Mouse (Mus musculus): ENCODE data around the gene Cul7. TPM values are rescaled to one million over a fixed set of nuclear protein-coding genes. Genes with fewer than 3 reads are reported as not detected.

The Cul7 gene
- polyA plus RNA-seq, 1 experiment from 2014 or later, result 31.7 TPM

DNA sequence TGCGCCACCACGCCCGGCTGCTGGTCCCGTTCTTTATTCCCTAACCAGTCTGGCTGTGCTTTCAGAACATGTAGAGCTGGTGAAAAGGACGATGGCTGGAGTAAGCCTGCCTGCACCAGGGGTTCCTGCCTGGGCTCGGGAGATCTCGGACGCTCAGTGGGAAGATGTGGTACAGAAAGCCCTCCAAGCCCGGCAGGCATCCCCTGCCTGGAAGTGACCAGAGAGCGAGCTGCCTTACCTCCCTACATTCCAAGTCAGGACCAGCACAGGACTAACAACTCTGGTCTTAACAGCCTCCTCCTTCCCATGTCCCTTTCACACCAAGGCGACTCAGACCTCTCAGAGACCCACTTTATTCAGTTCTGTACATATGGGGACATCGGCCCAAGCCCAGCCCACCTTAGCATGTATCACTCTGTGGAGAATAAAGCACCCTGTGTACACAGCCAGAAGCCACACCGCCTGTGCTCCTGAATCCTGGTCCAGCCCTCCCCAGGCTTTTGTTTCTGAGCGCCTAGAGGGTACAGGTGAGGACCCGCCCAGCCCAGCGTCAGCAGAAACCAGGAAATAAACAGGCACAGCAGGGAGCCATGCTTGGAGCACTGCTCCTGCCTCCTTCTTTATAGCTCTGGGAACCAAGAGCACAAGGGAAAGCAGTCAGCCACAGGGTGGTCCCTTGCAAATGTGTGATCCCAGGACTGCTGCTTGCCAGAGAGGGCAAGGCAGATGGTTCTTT, 32.7 kb downstream of the Cul7 start:
- H3K27ac ChIP-seq (ENCODE audit: low read depth, low read length), result no peak overlapping the region
- DNase-seq (ENCODE audit: low spot score), result no peak
- ATAC-seq (ENCODE audit: insufficient read depth, low FRiP score, low TSS enrichment), result no peak
- H3K36me3 ChIP-seq (ENCODE audit: control insufficient read depth, insufficient read depth, low read length), result peaks cover 31% of the 10 kb centered on the region
- 83% methylated on average over 16 of the region's 16 CpGs for WGBS
- no peaks in the 10 kb centered on the region for H3K9me3 ChIP-seq (ENCODE audit: control insufficient read depth, low read length)
- no peak overlapping the region for H3K9ac ChIP-seq (ENCODE audit: low read length)
- peaks cover 8% of the 10 kb centered on the region for H3K4me1 ChIP-seq (ENCODE audit: control insufficient read depth, insufficient read depth, low read length)
- H3K4me2 ChIP-seq (ENCODE audit: low read depth), result no peak overlapping the region
- no peaks in the 10 kb centered on the region for H3K27me3 ChIP-seq (ENCODE audit: control insufficient read depth, insufficient read depth, low read length)
- H3K4me3 ChIP-seq (ENCODE audit: low read depth, low read length), result no peak overlapping the region

DNA sequence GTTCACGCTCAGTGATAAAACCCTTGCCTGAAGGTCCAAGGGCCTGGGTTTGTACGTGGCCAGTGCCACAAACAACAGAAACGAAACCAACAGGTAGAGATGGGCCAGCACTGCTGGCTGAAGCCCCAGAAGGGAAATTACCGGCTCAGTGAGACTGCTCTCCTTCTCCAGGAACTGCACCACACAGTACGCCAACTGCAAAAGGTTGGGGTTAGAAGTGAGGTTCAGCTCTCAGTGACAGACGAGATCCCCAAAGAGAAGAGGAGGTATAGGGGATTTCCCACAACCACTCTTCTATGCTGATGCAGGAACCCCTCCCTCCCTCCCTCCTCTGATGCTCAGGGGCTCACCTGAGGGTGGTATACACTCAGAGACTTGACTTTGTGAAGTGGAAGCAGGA, 35.8 kb downstream of the Cul7 start:
- H3K4me3 ChIP-seq (ENCODE audit: low read depth, low read length), result no peak overlapping the region
- H3K9ac ChIP-seq (ENCODE audit: low read length), result no peak overlapping the region
- H3K36me3 ChIP-seq (ENCODE audit: control insufficient read depth, insufficient read depth, low read length), result peaks cover 33% of the 10 kb centered on the region
- H3K27me3 ChIP-seq (ENCODE audit: control insufficient read depth, insufficient read depth, low read length), result no peaks in the 10 kb centered on the region
- H3K4me1 ChIP-seq (ENCODE audit: control insufficient read depth, insufficient read depth, low read length), result peaks cover 8% of the 10 kb centered on the region
- no peak overlapping the region for H3K4me2 ChIP-seq (ENCODE audit: low read depth)
- H3K27ac ChIP-seq (ENCODE audit: low read depth, low read length), result no peak overlapping the region
- ATAC-seq (ENCODE audit: insufficient read depth, low FRiP score, low TSS enrichment) (no peak), DNase-seq (ENCODE audit: low spot score) (no peak)
- no peaks in the 10 kb centered on the region for H3K9me3 ChIP-seq (ENCODE audit: control insufficient read depth, low read length)
- 95% methylated on average over 6 of the region's 6 CpGs for WGBS

GRCm38 (mm10) chr17:46690665-46691064, 40.5 kb downstream of the Cul7 start:
- DNase-seq (ENCODE audit: low spot score) (no peak), ATAC-seq (ENCODE audit: insufficient read depth, low FRiP score, low TSS enrichment) (no peak)
- H3K4me3 ChIP-seq (ENCODE audit: low read depth, low read length), result no peak overlapping the region
- no peaks in the 10 kb centered on the region for H3K27me3 ChIP-seq (ENCODE audit: control insufficient read depth, insufficient read depth, low read length)
- H3K4me2 ChIP-seq (ENCODE audit: low read depth), result no peak overlapping the region
- H3K27ac ChIP-seq (ENCODE audit: low read depth, low read length), result no peak overlapping the region
- 94% methylated on average over 12 of the region's 12 CpGs for WGBS
- no peak overlapping the region for H3K9ac ChIP-seq (ENCODE audit: low read length)
- peaks cover 20% of the 10 kb centered on the region for H3K36me3 ChIP-seq (ENCODE audit: control insufficient read depth, insufficient read depth, low read length)
- no peaks in the 10 kb centered on the region for H3K9me3 ChIP-seq (ENCODE audit: control insufficient read depth, low read length)
- no peaks in the 10 kb centered on the region for H3K4me1 ChIP-seq (ENCODE audit: control insufficient read depth, insufficient read depth, low read length)

DNA sequence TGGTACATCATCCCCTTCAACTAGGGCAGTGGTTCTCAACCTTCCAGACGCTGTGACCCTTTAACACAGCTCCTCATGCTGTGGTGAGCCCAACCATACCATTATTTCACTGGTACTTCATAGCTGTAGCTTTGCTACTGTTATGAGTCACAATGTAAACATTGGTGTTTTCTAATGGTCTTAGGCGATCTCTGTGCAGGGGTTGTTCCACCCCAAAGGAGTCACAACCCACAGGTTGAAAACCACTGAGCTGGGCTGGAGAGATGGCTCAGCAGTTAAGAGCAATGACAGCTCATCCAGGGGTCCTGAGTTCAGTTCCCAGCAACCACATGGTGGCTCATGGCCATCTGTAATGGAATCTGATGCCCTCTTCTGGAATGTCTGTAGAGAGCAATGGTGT, 41.3 kb downstream of the Cul7 start:
- no peak overlapping the region for H3K4me3 ChIP-seq (ENCODE audit: low read depth, low read length)
- WGBS, result 91% methylated on average over 2 of the region's 2 CpGs
- no peak overlapping the region for H3K9ac ChIP-seq (ENCODE audit: low read length)
- no peaks in the 10 kb centered on the region for H3K9me3 ChIP-seq (ENCODE audit: control insufficient read depth, low read length)
- no peaks in the 10 kb centered on the region for H3K4me1 ChIP-seq (ENCODE audit: control insufficient read depth, insufficient read depth, low read length)
- H3K27me3 ChIP-seq (ENCODE audit: control insufficient read depth, insufficient read depth, low read length), result no peaks in the 10 kb centered on the region
- peaks cover 13% of the 10 kb centered on the region for H3K36me3 ChIP-seq (ENCODE audit: control insufficient read depth, insufficient read depth, low read length)
- no peak overlapping the region for H3K27ac ChIP-seq (ENCODE audit: low read depth, low read length)
- no peak for ATAC-seq (ENCODE audit: insufficient read depth, low FRiP score, low TSS enrichment)
- no peak overlapping the region for H3K4me2 ChIP-seq (ENCODE audit: low read depth)
- DNase-seq (ENCODE audit: low spot score), result no peak

DNA sequence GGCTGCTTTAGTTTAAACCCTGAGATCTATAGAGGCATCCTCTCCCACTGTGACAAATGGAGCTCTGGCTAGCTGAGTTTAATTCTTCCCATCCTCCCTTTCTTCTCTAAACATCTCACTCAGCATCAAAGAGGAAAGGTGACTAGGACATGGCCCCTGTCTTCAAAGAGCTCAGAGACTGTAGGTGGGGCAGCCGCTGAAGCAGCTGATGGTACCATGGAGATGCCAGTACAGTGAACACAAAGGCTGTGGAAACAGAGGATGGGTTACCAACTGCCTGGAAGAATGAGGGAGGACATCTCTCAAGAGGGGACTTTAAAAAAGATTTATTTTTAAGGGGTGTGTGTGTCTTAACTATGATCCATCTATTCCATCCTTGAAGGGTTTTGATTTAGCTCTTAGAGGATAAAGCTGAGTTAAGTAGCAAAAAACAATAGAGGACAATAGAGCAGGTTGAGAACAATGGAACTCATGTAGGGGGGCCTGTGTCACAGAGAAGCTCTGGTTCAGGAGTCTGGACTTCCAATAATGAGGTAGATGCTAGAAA, 44.5 kb downstream of the Cul7 start:
- Histone ChIP-seq H3K27me3 (ENCODE audit: control insufficient read depth, insufficient read depth, low read length) (no peaks in the 10 kb centered on the region), H3K9me3 (ENCODE audit: control insufficient read depth, low read length) (no peaks in the 10 kb centered on the region), H3K27ac (ENCODE audit: low read depth, low read length) (no peak overlapping the region), H3K9ac (ENCODE audit: low read length) (no peak overlapping the region), H3K4me2 (ENCODE audit: low read depth) (no peak overlapping the region), H3K4me1 (ENCODE audit: control insufficient read depth, insufficient read depth, low read length) (no peaks in the 10 kb centered on the region), H3K4me3 (ENCODE audit: low read depth, low read length) (no peak overlapping the region), H3K36me3 (ENCODE audit: control insufficient read depth, insufficient read depth, low read length) (no peaks in the 10 kb centered on the region; the same call in 1 of the 2 replicates)
- ATAC-seq (ENCODE audit: insufficient read depth, low FRiP score, low TSS enrichment) (no peak), DNase-seq (ENCODE audit: low spot score) (no peak)
- WGBS, result 72% methylated on average over 1 of the region's 1 CpGs

DNA sequence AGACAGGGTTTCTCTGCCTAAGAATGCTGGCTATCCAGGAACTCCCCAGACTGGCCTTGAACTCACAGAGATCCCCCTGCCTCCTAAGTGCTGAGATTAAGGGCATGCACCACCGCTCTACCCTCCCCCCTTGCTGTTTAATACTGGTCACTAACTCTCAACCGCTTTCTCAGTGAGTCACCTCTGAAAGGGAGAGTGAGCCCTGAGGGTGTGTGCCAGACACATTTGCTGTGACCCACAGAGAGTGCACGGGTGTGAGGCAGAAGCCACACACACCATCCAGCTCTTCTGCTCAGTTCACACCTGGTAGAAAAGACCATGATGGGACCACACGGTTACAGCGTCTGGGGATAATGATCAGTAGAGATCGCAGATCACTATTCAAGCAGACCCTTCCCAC, 48.4 kb downstream of the Cul7 start:
- WGBS, result 85% methylated on average over 6 of the region's 6 CpGs
- peaks cover 10% of the 10 kb centered on the region for H3K4me1 ChIP-seq (ENCODE audit: control insufficient read depth, insufficient read depth, low read length)
- ATAC-seq (ENCODE audit: insufficient read depth, low FRiP score, low TSS enrichment), result no peak
- H3K9me3 ChIP-seq (ENCODE audit: control insufficient read depth, low read length), result no peaks in the 10 kb centered on the region
- no peak overlapping the region for H3K4me3 ChIP-seq (ENCODE audit: low read depth, low read length)
- H3K27me3 ChIP-seq (ENCODE audit: control insufficient read depth, insufficient read depth, low read length), result no peaks in the 10 kb centered on the region
- no peaks in the 10 kb centered on the region; the same call in 1 of the 2 replicates for H3K36me3 ChIP-seq (ENCODE audit: control insufficient read depth, insufficient read depth, low read length)
- H3K27ac ChIP-seq (ENCODE audit: low read depth, low read length), result no peak overlapping the region
- H3K9ac ChIP-seq (ENCODE audit: low read length), result no peak overlapping the region
- DNase-seq (ENCODE audit: low spot score), result no peak
- H3K4me2 ChIP-seq (ENCODE audit: low read depth), result no peak overlapping the region

DNA sequence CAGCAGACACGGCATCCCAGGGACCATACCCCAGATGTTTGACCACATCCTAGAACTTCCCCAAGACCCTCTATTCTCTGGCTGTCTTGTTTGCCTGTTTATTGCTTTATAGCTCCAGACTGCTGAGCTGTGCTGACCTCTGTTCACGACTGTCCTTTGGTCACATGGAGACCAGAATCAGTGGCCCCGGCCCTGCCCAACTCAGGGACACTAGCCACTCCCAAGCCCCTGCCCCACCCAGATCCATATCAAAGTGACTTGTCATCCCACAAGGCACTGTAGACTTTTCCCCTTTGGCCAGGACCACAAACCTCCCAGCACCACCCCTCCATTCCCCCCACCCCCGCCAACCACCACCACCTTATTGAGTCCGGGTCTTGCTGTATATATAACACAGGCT, 49.1 kb downstream of the Cul7 start:
- H3K4me2 ChIP-seq (ENCODE audit: low read depth), result no peak overlapping the region
- H3K27me3 ChIP-seq (ENCODE audit: control insufficient read depth, insufficient read depth, low read length), result no peaks in the 10 kb centered on the region
- DNase-seq (ENCODE audit: low spot score) (no peak), ATAC-seq (ENCODE audit: insufficient read depth, low FRiP score, low TSS enrichment) (no peak)
- H3K4me3 ChIP-seq (ENCODE audit: low read depth, low read length), result no peak overlapping the region
- no peaks in the 10 kb centered on the region for H3K9me3 ChIP-seq (ENCODE audit: control insufficient read depth, low read length)
- no peak overlapping the region for H3K27ac ChIP-seq (ENCODE audit: low read depth, low read length)
- H3K4me1 ChIP-seq (ENCODE audit: control insufficient read depth, insufficient read depth, low read length), result peaks cover 17% of the 10 kb centered on the region
- 48% methylated on average over 5 of the region's 5 CpGs for WGBS
- H3K36me3 ChIP-seq (ENCODE audit: control insufficient read depth, insufficient read depth, low read length), result no peaks in the 10 kb centered on the region; the same call in 1 of the 2 replicates
- no peak overlapping the region for H3K9ac ChIP-seq (ENCODE audit: low read length)

DNA sequence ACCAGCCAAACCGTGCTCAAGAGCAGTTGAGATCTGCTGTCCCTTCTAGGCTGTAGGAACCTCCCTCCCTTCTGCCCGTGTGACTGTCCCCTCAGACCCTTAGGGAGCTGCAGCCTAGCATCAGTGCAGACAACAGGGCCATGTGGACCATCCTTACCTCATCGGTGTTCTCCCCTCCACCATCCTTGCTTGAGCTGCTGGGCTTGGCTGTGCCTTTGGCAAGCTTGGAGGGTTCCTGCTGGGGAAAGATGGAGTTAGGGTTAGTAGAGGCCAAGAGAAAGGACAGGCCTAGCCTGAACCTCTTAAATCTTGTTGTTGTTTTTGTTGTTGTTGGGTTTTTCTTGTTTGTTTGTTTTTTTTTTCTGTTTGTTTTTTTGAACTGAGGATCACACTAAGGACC, 49.8 kb downstream of the Cul7 start:
- no peak for ATAC-seq (ENCODE audit: insufficient read depth, low FRiP score, low TSS enrichment)
- no peak overlapping the region for H3K9ac ChIP-seq (ENCODE audit: low read length)
- no peaks in the 10 kb centered on the region for H3K9me3 ChIP-seq (ENCODE audit: control insufficient read depth, low read length)
- WGBS, result 90% methylated on average over 3 of the region's 3 CpGs
- H3K36me3 ChIP-seq (ENCODE audit: control insufficient read depth, insufficient read depth, low read length), result no peaks in the 10 kb centered on the region; the same call in 1 of the 2 replicates
- DNase-seq (ENCODE audit: low spot score), result no peak
- no peaks in the 10 kb centered on the region for H3K27me3 ChIP-seq (ENCODE audit: control insufficient read depth, insufficient read depth, low read length)
- H3K4me2 ChIP-seq (ENCODE audit: low read depth), result no peak overlapping the region
- H3K27ac ChIP-seq (ENCODE audit: low read depth, low read length), result no peak overlapping the region
- no peak overlapping the region for H3K4me3 ChIP-seq (ENCODE audit: low read depth, low read length)
- H3K4me1 ChIP-seq (ENCODE audit: control insufficient read depth, insufficient read depth, low read length), result peaks cover 17% of the 10 kb centered on the region

DNA sequence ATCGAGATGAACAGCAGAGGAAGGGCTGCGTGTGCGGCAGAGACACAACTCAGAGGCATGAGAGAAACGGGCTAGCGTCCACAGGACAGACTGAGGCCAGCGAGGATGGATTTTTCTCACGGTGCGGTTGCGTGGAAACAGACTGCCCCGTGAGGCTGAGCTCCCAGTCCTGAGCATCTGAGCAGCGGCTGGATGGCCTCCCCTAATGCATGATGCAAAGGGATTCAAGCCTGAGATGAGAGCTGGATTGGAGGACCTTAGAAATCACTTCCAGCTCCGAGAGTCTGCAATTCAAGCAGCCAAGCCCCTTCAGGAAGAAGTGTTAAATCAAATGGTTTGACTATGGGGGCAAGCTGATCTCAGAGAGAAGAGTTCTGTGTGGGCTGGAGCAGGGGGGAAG, 51.4 kb downstream of the Cul7 start:
- whole genome bisulfite sequencing, result 89% methylated on average over 12 of the region's 12 CpGs
- DNase-seq (ENCODE audit: low spot score) (no peak), ATAC-seq (ENCODE audit: insufficient read depth, low FRiP score, low TSS enrichment) (no peak)
- Histone ChIP-seq H3K4me2 (ENCODE audit: low read depth) (no peak overlapping the region), H3K36me3 (ENCODE audit: control insufficient read depth, insufficient read depth, low read length) (no peaks in the 10 kb centered on the region; the same call in 1 of the 2 replicates), H3K27me3 (ENCODE audit: control insufficient read depth, insufficient read depth, low read length) (no peaks in the 10 kb centered on the region), H3K27ac (ENCODE audit: low read depth, low read length) (no peak overlapping the region), H3K9ac (ENCODE audit: low read length) (no peak overlapping the region; the same call in 1 of the 2 replicates), H3K9me3 (ENCODE audit: control insufficient read depth, low read length) (no peaks in the 10 kb centered on the region), H3K4me1 (ENCODE audit: control insufficient read depth, insufficient read depth, low read length) (peaks cover 17% of the 10 kb centered on the region), H3K4me3 (ENCODE audit: low read depth, low read length) (no peak overlapping the region)
